Mouse (Mus musculus): ENCODE data around the gene Gm21905. TPM values are rescaled to one million over a fixed set of nuclear protein-coding genes. Genes with fewer than 3 reads are reported as not detected.

Gm21905 gene
- polyA plus RNA-seq (2015; fragmentation: Nextera tagmentation; extraction: Ambion mirVana): not detected in 2 replicates

- ATAC-seq (ENCODE audit: low FRiP score): no peak
- 78% methylated on average over 5 of the region's 5 CpGs for WGBS
- Histone ChIP-seq H3K9me3 (no peaks in the 10 kb centered on the region), H3K36me3 (no peaks in the 10 kb centered on the region), H3K9ac (no peak within 1 kb of the TSS), H3K4me2 (no peak within 1 kb of the TSS), H3K4me3 (no peak within 1 kb of the TSS), H3K27ac (no peak within 1 kb of the TSS), H3K4me1 (replicated peaks) (no peaks in the 10 kb centered on the region), H3K27me3 (no peaks in the 10 kb centered on the region)
Observed at GRCm38 (mm10) chr5:67946321-67946720, at the start of gene Gm21905. Gene Gm21905, minus strand, starts transcription at chr5:67946421.

GRCm38 (mm10) chr5:67990426-67990825 is 44.2 kb upstream of the Gm21905 start:
- no peak overlapping the region for H3K4me3 ChIP-seq
- no peak overlapping the region for H3K27ac ChIP-seq
- H3K27me3 ChIP-seq: no peaks in the 10 kb centered on the region
- no peak overlapping the region for H3K4me2 ChIP-seq
- no peak overlapping the region for H3K9ac ChIP-seq
- no peak for ATAC-seq (ENCODE audit: low FRiP score)
- H3K9me3 ChIP-seq: no peaks in the 10 kb centered on the region
- H3K4me1 ChIP-seq (replicated peaks): no peaks in the 10 kb centered on the region
- no peaks in the 10 kb centered on the region for H3K36me3 ChIP-seq

GRCm38 (mm10) chr5:67981946-67982526 is 35.8 kb upstream of the Gm21905 start:
- 35% methylated on average over 3 of the region's 3 CpGs for WGBS
- Histone ChIP-seq H3K4me2 (no peak overlapping the region), H3K27me3 (0 out of 2 replicates have a peak, but pooled peaks cover 10% of the 10 kb centered on the region), H3K36me3 (no peaks in the 10 kb centered on the region), H3K4me1 (replicated peaks) (no peaks in the 10 kb centered on the region), H3K9me3 (no peaks in the 10 kb centered on the region), H3K27ac (no peak overlapping the region), H3K9ac (no peak overlapping the region), H3K4me3 (no peak overlapping the region)
- no peak for ATAC-seq (ENCODE audit: low FRiP score)

GRCm38 (mm10) chr5:67969536-67969935 is 23.3 kb upstream of the Gm21905 start:
- H3K9ac ChIP-seq: no peak overlapping the region
- ATAC-seq (ENCODE audit: low FRiP score): peak; percentile 78

GRCm38 (mm10) chr5:67961708-67962629 is 15.7 kb upstream of the Gm21905 start:
- H3K27me3 ChIP-seq: no peaks in the 10 kb centered on the region
- no peak overlapping the region for H3K4me2 ChIP-seq
- no peaks in the 10 kb centered on the region for H3K4me1 ChIP-seq (replicated peaks)
- no peak overlapping the region for H3K9ac ChIP-seq
- no peak overlapping the region for H3K27ac ChIP-seq
- ATAC-seq (ENCODE audit: low FRiP score): no peak
- H3K36me3 ChIP-seq: no peaks in the 10 kb centered on the region
- 77% methylated on average over 7 of the region's 7 CpGs for WGBS
- no peaks in the 10 kb centered on the region for H3K9me3 ChIP-seq
- no peak overlapping the region for H3K4me3 ChIP-seq

More at GRCm38 (mm10) chr5:67969536-67969935, 23.3 kb upstream of the Gm21905 start:
- H3K27me3 ChIP-seq: no peaks in the 10 kb centered on the region
- H3K36me3 ChIP-seq: no peaks in the 10 kb centered on the region
- 43% methylated on average over 7 of the region's 7 CpGs for WGBS
- H3K4me2 ChIP-seq: no peak overlapping the region
- peaks cover 2% of the 10 kb centered on the region; the same call in 1 of the 2 replicates for H3K4me1 ChIP-seq (replicated peaks)
- no peak overlapping the region for H3K4me3 ChIP-seq
- no peaks in the 10 kb centered on the region for H3K9me3 ChIP-seq
- no peak overlapping the region for H3K27ac ChIP-seq

- no peaks in the 10 kb centered on the region for H3K4me1 ChIP-seq (replicated peaks)
- ATAC-seq (ENCODE audit: low FRiP score): no peak
- H3K27me3 ChIP-seq: no peaks in the 10 kb centered on the region
- 51% methylated on average over 7 of the region's 7 CpGs for WGBS
- H3K36me3 ChIP-seq: no peaks in the 10 kb centered on the region
- H3K27ac ChIP-seq: no peak overlapping the region
- no peak overlapping the region for H3K9ac ChIP-seq
- no peak overlapping the region for H3K4me3 ChIP-seq
- H3K9me3 ChIP-seq: no peaks in the 10 kb centered on the region
- H3K4me2 ChIP-seq: no peak overlapping the region
Observed at GRCm38 (mm10) chr5:67955486-67955885, 9.3 kb upstream of the Gm21905 start.

GRCm38 (mm10) chr5:67954097-67954496 is 7.9 kb upstream of the Gm21905 start:
- 87% methylated on average over 4 of the region's 4 CpGs for WGBS
- ATAC-seq (ENCODE audit: low FRiP score): no peak
- Histone ChIP-seq H3K4me3 (no peak overlapping the region), H3K27ac (no peak overlapping the region), H3K36me3 (no peaks in the 10 kb centered on the region), H3K4me2 (no peak overlapping the region), H3K4me1 (replicated peaks) (no peaks in the 10 kb centered on the region), H3K9me3 (no peaks in the 10 kb centered on the region), H3K27me3 (no peaks in the 10 kb centered on the region), H3K9ac (no peak overlapping the region)

GRCm38 (mm10) chr5:67948074-67948473 is 1.9 kb upstream of the Gm21905 start:
- H3K4me2 ChIP-seq: no peak overlapping the region
- no peak for ATAC-seq (ENCODE audit: low FRiP score)
- no peaks in the 10 kb centered on the region for H3K4me1 ChIP-seq (replicated peaks)
- H3K36me3 ChIP-seq: no peaks in the 10 kb centered on the region
- H3K9ac ChIP-seq: no peak overlapping the region
- 92% methylated on average over 5 of the region's 5 CpGs for WGBS
- H3K4me3 ChIP-seq: no peak overlapping the region
- H3K9me3 ChIP-seq: no peaks in the 10 kb centered on the region
- H3K27ac ChIP-seq: no peak overlapping the region
- H3K27me3 ChIP-seq: no peaks in the 10 kb centered on the region

GRCm38 (mm10) chr5:67947006-67947405 is 785 bp upstream of the Gm21905 start:
- H3K9me3 ChIP-seq: no peaks in the 10 kb centered on the region
- no peak for ATAC-seq (ENCODE audit: low FRiP score)
- no peak overlapping the region for H3K4me2 ChIP-seq
- no peak overlapping the region for H3K4me3 ChIP-seq
- H3K36me3 ChIP-seq: no peaks in the 10 kb centered on the region
- no peaks in the 10 kb centered on the region for H3K27me3 ChIP-seq
- H3K4me1 ChIP-seq (replicated peaks): no peaks in the 10 kb centered on the region
- H3K27ac ChIP-seq: no peak overlapping the region
- no peak overlapping the region for H3K9ac ChIP-seq

- H3K27ac ChIP-seq: no peak overlapping the region
- H3K9ac ChIP-seq: no peak overlapping the region
- no peak overlapping the region for H3K4me2 ChIP-seq
- H3K4me3 ChIP-seq: no peak overlapping the region
- no peaks in the 10 kb centered on the region for H3K9me3 ChIP-seq
- H3K27me3 ChIP-seq: no peaks in the 10 kb centered on the region
- WGBS: 97% methylated on average over 1 of the region's 1 CpGs
- H3K4me1 ChIP-seq (replicated peaks): no peaks in the 10 kb centered on the region
- ATAC-seq (ENCODE audit: low FRiP score): no peak
- H3K36me3 ChIP-seq: no peaks in the 10 kb centered on the region
Observed at GRCm38 (mm10) chr5:67944074-67944785, 2.0 kb downstream of the Gm21905 start.

GRCm38 (mm10) chr5:67943199-67943598 is 3.0 kb downstream of the Gm21905 start:
- no peak overlapping the region for H3K4me2 ChIP-seq
- no peaks in the 10 kb centered on the region for H3K9me3 ChIP-seq
- H3K9ac ChIP-seq: no peak overlapping the region
- H3K27me3 ChIP-seq: no peaks in the 10 kb centered on the region
- no peaks in the 10 kb centered on the region for H3K4me1 ChIP-seq (replicated peaks)
- no peak overlapping the region for H3K27ac ChIP-seq
- no peak for ATAC-seq (ENCODE audit: low FRiP score)
- H3K36me3 ChIP-seq: no peaks in the 10 kb centered on the region
- H3K4me3 ChIP-seq: no peak overlapping the region
- WGBS: 67% methylated on average over 2 of the region's 2 CpGs

GRCm38 (mm10) chr5:67941369-67941768 is 4.9 kb downstream of the Gm21905 start, which contains the start of gene Gm5108:
Gene Gm5108, plus strand, starts transcription at chr5:67941669.
- 88% methylated on average over 2 of the region's 2 CpGs for WGBS
- Histone ChIP-seq H3K4me2 (no peak within 1 kb of the TSS), H3K4me3 (no peak within 1 kb of the TSS), H3K36me3 (no peaks in the 10 kb centered on the region), H3K9ac (no peak within 1 kb of the TSS), H3K9me3 (no peaks in the 10 kb centered on the region), H3K27me3 (no peaks in the 10 kb centered on the region), H3K27ac (no peak within 1 kb of the TSS), H3K4me1 (replicated peaks) (no peaks in the 10 kb centered on the region)
- no peak for ATAC-seq (ENCODE audit: low FRiP score)
